Mouse (Mus musculus): Measurements from ENCODE around the gene Nfkbiz.

Nfkbiz gene

GRCm38 (mm10) chr16:55801629-55802028, 37.1 kb downstream of the Nfkbiz start:
- DNase-seq (ENCODE audit: low spot score) = no peak

GRCm38 (mm10) chr16:55798845-55799244, 39.9 kb downstream of the Nfkbiz start:
- no peak for DNase-seq (ENCODE audit: low spot score)

GRCm38 (mm10) chr16:55790326-55790725, 48.4 kb downstream of the Nfkbiz start:
- DNase-seq (ENCODE audit: low spot score) = no peak

GRCm38 (mm10) chr16:55789291-55789690, 49.4 kb downstream of the Nfkbiz start:
- no peak for DNase-seq (ENCODE audit: low spot score)

DNA sequence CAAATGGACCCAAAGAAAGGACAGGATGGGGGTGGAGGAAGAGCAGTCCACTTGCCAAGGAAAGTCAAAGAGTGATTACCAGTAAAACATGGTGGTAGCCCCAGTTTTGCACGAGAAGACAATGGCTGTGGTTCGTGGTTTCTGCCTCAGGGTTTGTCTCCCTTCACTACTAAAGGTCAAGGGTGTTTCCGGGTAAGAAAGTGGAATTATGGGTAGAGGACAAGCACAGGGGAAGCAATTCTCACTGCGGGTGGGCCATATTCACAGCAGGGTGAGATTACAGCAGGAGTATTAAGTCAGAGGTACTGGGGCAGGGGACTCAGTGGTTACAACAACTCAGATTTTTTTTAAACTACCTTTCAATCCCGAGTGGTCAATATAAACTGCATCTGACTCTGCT, 50.0 kb downstream of the Nfkbiz start:
- DNase-seq (ENCODE audit: low spot score) = no peak

DNA sequence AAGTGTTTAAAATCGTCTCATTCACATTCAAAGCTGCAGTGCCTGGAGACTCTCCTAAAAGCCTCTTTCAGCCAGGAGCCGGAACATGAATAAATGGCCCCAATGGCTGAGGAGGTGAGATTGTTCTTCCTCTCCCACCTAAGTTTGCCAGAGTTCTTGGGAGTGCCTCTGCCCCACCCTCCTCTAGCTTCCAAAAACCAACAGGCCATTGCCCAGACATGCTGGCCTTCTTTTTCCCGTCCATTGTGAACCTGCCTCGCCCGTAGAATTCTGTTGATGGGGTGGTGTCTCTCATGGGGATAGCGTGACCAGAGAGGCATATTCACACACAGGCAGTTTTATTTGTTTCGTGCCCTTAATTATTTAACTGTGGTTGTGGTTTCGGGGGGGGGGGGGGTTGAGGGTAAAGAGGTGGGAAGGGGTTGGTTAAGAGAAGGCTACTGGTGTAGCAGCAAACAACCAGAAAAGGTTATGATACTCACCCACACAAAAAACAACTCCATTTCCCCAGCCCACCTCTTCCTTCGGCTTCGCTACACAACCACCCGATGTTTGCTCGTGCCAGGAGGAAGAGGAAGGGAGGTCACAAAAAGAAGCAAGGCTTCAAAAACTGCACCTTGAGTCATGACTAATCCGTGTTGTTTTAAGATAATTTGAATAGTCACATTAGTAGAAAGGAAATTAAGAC, 51.2 kb downstream of the Nfkbiz start:
- no peak for DNase-seq (ENCODE audit: low spot score)

GRCm38 (mm10) chr16:55784379-55784778, 54.3 kb downstream of the Nfkbiz start:
- no peak for DNase-seq (ENCODE audit: low spot score)

DNA sequence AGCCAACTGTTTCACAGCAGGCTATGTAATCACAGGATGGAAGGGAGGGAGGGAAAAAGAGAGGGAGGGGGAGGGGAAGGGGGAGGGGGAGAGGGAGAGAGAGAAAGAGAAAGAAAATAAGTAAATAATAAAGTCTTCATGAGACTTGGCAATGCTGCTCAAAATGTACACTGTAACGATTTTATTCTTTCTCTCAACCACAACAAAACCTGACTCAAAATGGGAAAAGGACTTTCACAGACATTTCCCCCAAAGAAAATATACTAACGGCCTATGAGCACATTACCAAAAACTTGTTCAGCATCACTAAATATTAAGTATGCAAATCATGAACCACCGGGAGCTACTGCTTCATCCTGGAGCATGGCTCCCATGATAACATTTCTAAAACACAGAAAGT, 54.8 kb downstream of the Nfkbiz start:
- DNase-seq (ENCODE audit: low spot score) = no peak

GRCm38 (mm10) chr16:55782911-55783310, 55.8 kb downstream of the Nfkbiz start:
- DNase-seq (ENCODE audit: low spot score) = no peak

GRCm38 (mm10) chr16:55781809-55782208, 56.9 kb downstream of the Nfkbiz start:
- DNase-seq (ENCODE audit: low spot score) = no peak

DNA sequence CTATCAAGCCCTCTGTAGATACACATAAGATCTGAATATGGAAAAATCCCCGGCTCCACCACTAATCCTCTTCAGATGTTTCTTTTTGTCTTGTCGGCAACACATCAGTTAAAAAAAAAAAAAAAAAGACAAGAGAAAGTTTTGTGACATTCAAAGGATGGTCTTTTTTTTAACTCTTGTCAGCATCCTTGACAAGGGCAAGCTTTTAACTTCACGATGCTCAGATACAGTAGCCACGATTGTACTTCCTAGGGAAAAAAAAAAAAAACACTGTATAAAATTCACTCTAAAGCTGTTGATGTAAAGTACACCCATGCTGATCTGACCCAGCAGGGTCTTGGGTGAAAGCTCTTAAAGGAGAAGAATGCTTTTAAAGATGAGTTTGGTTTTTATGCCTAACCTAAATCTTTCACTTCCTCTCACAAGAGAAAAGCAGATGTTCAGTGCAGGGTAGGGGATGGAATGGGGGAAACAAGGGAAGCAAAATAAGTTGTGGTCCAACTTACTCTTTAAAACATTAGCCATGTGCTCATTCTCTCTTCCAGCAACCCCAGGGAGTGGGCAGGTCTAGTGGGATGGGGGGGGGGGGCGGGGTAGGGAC, 57.6 kb downstream of the Nfkbiz start:
- no peak for DNase-seq (ENCODE audit: low spot score)

DNA sequence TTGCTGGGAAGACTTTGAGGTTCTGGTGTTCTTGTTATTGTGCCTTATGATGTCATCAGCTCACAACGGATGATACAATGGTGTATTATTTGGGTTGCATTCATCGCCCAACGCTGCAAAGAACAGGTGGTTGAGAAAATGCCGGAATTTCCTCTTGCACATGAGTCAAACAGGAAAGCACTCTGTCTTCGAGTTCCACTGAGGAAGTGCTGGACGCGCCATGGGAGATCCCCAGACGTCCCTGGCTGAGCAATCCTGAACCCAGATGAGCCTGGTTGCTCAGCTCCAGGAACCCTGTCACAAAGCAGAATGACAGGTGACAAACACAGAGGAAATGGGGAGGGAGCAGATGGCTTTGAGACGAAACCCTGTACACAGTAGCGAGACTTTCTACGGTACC, 62.4 kb downstream of the Nfkbiz start:
- no peak for DNase-seq (ENCODE audit: low spot score)

- no peak for DNase-seq (ENCODE audit: low spot score)
Observed at GRCm38 (mm10) chr16:55770247-55770646, 68.5 kb downstream of the Nfkbiz start.
